Mouse (Mus musculus): ENCODE results near the gene Trpm8. TPM values are rescaled to one million over a fixed set of nuclear protein-coding genes. Genes with fewer than 3 reads are reported as not detected.

Trpm8 gene
- polyA plus RNA-seq, 1 experiment from 2014 or later, result not detected

DNA sequence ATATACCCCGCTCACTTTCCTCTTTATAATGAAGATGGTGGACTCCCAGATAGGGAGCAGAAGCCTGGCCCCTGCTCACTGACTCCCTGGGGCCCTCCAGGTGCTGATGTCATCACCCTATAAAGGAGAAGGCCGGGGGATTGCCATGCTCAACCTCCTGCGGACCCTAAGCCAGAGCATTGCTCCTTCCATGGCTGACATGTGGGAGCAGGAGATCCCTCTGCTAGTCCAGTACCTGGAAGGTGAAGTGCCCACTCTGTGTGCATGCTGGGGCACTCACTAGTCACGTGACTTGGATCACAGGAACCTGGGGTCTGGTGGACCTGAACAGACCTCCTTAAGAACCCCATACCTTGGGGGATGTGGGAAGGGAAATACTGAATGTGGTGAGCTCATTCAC, 36.9 kb upstream of the Trpm8 start:
- Histone ChIP-seq H3K4me1 (replicated peaks; ENCODE audit: control insufficient read depth, insufficient read depth, low read length) (no peaks in the 10 kb centered on the region), H3K36me3 (ENCODE audit: control insufficient read depth, insufficient read depth, low read length) (no peaks in the 10 kb centered on the region), H3K9me3 (ENCODE audit: control insufficient read depth, low read length) (peaks cover 86% of the 10 kb centered on the region), H3K4me3 (ENCODE audit: low read depth, low read length) (no peak overlapping the region), H3K9ac (ENCODE audit: low read depth, low read length) (no peak overlapping the region), H3K27me3 (replicated peaks; ENCODE audit: control insufficient read depth, insufficient read depth, low read length) (no peaks in the 10 kb centered on the region), H3K27ac (ENCODE audit: low read depth, low read length) (no peak overlapping the region), H3K4me2 (no peak overlapping the region)
- DNase-seq (ENCODE audit: low spot score) (no peak), ATAC-seq (replicated peaks; ENCODE audit: low FRiP score) (no peak)
- 64% methylated on average over 4 of the region's 4 CpGs for WGBS

DNA sequence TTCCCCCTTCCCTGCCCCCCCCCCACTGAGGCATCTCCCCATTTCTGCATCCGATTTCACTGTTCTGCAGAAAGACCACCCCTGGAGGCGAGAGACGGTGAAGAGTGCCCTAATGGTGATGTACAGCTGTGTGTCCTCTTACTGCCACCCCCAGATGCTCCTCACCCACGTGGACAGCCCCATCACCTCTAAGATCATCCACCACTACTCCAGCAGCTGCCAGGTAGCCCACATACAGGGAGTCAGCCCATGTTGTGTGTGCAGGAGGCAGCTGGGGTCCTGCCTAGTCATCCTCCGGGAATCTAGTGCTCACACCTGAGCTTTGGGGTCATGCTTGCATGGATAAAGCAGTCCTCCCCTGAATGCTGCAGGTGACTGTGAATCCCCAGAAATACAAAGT, 33.6 kb upstream of the Trpm8 start:
- no peaks in the 10 kb centered on the region for H3K4me1 ChIP-seq (replicated peaks; ENCODE audit: control insufficient read depth, insufficient read depth, low read length)
- H3K27me3 ChIP-seq (replicated peaks; ENCODE audit: control insufficient read depth, insufficient read depth, low read length), result no peaks in the 10 kb centered on the region
- no peak for DNase-seq (ENCODE audit: low spot score)
- H3K9ac ChIP-seq (ENCODE audit: low read depth, low read length), result no peak overlapping the region
- H3K36me3 ChIP-seq (ENCODE audit: control insufficient read depth, insufficient read depth, low read length), result no peaks in the 10 kb centered on the region
- no peak for ATAC-seq (replicated peaks; ENCODE audit: low FRiP score)
- H3K27ac ChIP-seq (ENCODE audit: low read depth, low read length), result no peak overlapping the region
- H3K9me3 ChIP-seq (ENCODE audit: control insufficient read depth, low read length), result peaks cover 89% of the 10 kb centered on the region
- no peak overlapping the region for H3K4me2 ChIP-seq
- H3K4me3 ChIP-seq (ENCODE audit: low read depth, low read length), result no peak overlapping the region
- WGBS, result 60% methylated on average over 5 of the region's 5 CpGs

- Histone ChIP-seq H3K9ac (ENCODE audit: low read depth, low read length) (no peak overlapping the region), H3K27ac (ENCODE audit: low read depth, low read length) (no peak overlapping the region), H3K36me3 (ENCODE audit: control insufficient read depth, insufficient read depth, low read length) (no peaks in the 10 kb centered on the region), H3K4me1 (replicated peaks; ENCODE audit: control insufficient read depth, insufficient read depth, low read length) (no peaks in the 10 kb centered on the region), H3K4me2 (no peak overlapping the region), H3K27me3 (replicated peaks; ENCODE audit: control insufficient read depth, insufficient read depth, low read length) (no peaks in the 10 kb centered on the region), H3K9me3 (ENCODE audit: control insufficient read depth, low read length) (peaks cover 90% of the 10 kb centered on the region), H3K4me3 (ENCODE audit: low read depth, low read length) (no peak overlapping the region)
- DNase-seq (ENCODE audit: low spot score), result no peak
- ATAC-seq (replicated peaks; ENCODE audit: low FRiP score), result no peak
- 72% methylated on average over 6 of the region's 6 CpGs for WGBS
Observed at GRCm38 (mm10) chr1:88245881-88246280, 31.6 kb upstream of the Trpm8 start.

DNA sequence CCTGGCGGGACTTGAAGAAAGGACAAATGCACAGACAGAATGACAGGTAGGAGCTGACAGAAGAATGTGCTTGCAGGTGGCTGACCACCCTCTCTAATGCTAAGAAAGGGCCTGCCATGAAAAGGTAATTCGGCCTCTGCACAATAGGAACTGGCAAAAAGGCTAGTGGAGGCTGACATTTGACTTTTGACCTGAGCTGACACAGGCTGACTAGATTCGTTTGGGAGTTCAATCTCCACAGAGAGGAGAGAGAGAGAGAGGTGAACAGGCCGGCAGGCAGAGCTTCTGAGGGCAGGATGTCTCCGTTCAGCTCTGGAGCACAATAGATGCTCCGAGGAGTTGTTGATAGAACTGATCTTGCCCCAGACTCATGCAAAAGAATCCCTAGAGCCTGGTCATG, 31.1 kb upstream of the Trpm8 start:
- ATAC-seq (replicated peaks; ENCODE audit: low FRiP score), result no peak
- no peak overlapping the region for H3K9ac ChIP-seq (ENCODE audit: low read depth, low read length)
- H3K27ac ChIP-seq (ENCODE audit: low read depth, low read length), result no peak overlapping the region
- no peak for DNase-seq (ENCODE audit: low spot score)
- no peak overlapping the region for H3K4me3 ChIP-seq (ENCODE audit: low read depth, low read length)
- WGBS, result 47% methylated on average over 6 of the region's 6 CpGs
- no peaks in the 10 kb centered on the region for H3K36me3 ChIP-seq (ENCODE audit: control insufficient read depth, insufficient read depth, low read length)
- H3K27me3 ChIP-seq (replicated peaks; ENCODE audit: control insufficient read depth, insufficient read depth, low read length), result no peaks in the 10 kb centered on the region
- H3K4me2 ChIP-seq, result no peak overlapping the region
- no peaks in the 10 kb centered on the region for H3K4me1 ChIP-seq (replicated peaks; ENCODE audit: control insufficient read depth, insufficient read depth, low read length)
- peaks cover 91% of the 10 kb centered on the region for H3K9me3 ChIP-seq (ENCODE audit: control insufficient read depth, low read length)

- no peak for ATAC-seq (replicated peaks; ENCODE audit: low FRiP score)
Observed at GRCm38 (mm10) chr1:88247660-88248059, 29.8 kb upstream of the Trpm8 start.

GRCm38 (mm10) chr1:88248658-88249057, 28.8 kb upstream of the Trpm8 start:
- Histone ChIP-seq H3K9ac (ENCODE audit: low read depth, low read length) (no peak overlapping the region), H3K27me3 (replicated peaks; ENCODE audit: control insufficient read depth, insufficient read depth, low read length) (no peaks in the 10 kb centered on the region), H3K4me3 (ENCODE audit: low read depth, low read length) (no peak overlapping the region), H3K4me2 (no peak overlapping the region), H3K36me3 (ENCODE audit: control insufficient read depth, insufficient read depth, low read length) (no peaks in the 10 kb centered on the region), H3K9me3 (ENCODE audit: control insufficient read depth, low read length) (peaks cover 93% of the 10 kb centered on the region), H3K27ac (ENCODE audit: low read depth, low read length) (no peak overlapping the region), H3K4me1 (replicated peaks; ENCODE audit: control insufficient read depth, insufficient read depth, low read length) (no peaks in the 10 kb centered on the region)
- no peak for DNase-seq (ENCODE audit: low spot score)
- 67% methylated on average over 4 of the region's 4 CpGs for WGBS
- ATAC-seq (replicated peaks; ENCODE audit: low FRiP score), result no peak

More at GRCm38 (mm10) chr1:88247660-88248059, 29.8 kb upstream of the Trpm8 start:
- Histone ChIP-seq H3K27ac (ENCODE audit: low read depth, low read length) (no peak overlapping the region), H3K27me3 (replicated peaks; ENCODE audit: control insufficient read depth, insufficient read depth, low read length) (no peaks in the 10 kb centered on the region), H3K4me1 (replicated peaks; ENCODE audit: control insufficient read depth, insufficient read depth, low read length) (no peaks in the 10 kb centered on the region), H3K9ac (ENCODE audit: low read depth, low read length) (no peak overlapping the region), H3K36me3 (ENCODE audit: control insufficient read depth, insufficient read depth, low read length) (no peaks in the 10 kb centered on the region), H3K9me3 (ENCODE audit: control insufficient read depth, low read length) (peaks cover 95% of the 10 kb centered on the region), H3K4me2 (no peak overlapping the region), H3K4me3 (ENCODE audit: low read depth, low read length) (no peak overlapping the region)
- DNase-seq (ENCODE audit: low spot score), result no peak
- 43% methylated on average over 2 of the region's 2 CpGs for WGBS

GRCm38 (mm10) chr1:88249596-88249995, 27.9 kb upstream of the Trpm8 start:
- 77% methylated on average over 7 of the region's 7 CpGs for WGBS
- DNase-seq (ENCODE audit: low spot score) (no peak), ATAC-seq (replicated peaks; ENCODE audit: low FRiP score) (no peak)
- H3K9ac ChIP-seq (ENCODE audit: low read depth, low read length), result no peak overlapping the region
- peaks cover 86% of the 10 kb centered on the region for H3K9me3 ChIP-seq (ENCODE audit: control insufficient read depth, low read length)
- H3K4me1 ChIP-seq (replicated peaks; ENCODE audit: control insufficient read depth, insufficient read depth, low read length), result no peaks in the 10 kb centered on the region
- no peaks in the 10 kb centered on the region for H3K27me3 ChIP-seq (replicated peaks; ENCODE audit: control insufficient read depth, insufficient read depth, low read length)
- no peak overlapping the region for H3K27ac ChIP-seq (ENCODE audit: low read depth, low read length)
- no peaks in the 10 kb centered on the region for H3K36me3 ChIP-seq (ENCODE audit: control insufficient read depth, insufficient read depth, low read length)
- H3K4me2 ChIP-seq, result no peak overlapping the region
- H3K4me3 ChIP-seq (ENCODE audit: low read depth, low read length), result no peak overlapping the region

DNA sequence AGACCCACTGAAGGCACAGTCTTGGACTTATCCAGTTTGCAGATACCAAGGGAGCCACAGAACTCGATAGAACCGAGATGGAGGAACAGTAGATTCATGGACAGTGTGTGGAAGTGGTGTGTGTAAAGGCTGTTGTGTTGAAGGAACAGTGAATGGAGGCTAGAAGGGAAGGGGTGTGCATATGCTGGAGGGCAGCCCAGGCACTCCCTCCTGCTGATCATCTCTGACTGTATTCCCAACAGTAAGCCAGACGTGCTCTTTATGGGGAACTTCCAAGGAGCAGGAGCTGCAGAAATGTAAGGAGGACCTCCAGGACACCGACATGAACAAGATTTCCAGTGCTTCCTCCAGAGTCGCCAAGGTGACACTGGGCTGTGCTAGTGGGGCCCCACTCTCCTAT, 27.4 kb upstream of the Trpm8 start:
- H3K4me2 ChIP-seq, result no peak overlapping the region
- H3K27me3 ChIP-seq (replicated peaks; ENCODE audit: control insufficient read depth, insufficient read depth, low read length), result no peaks in the 10 kb centered on the region
- no peak overlapping the region for H3K27ac ChIP-seq (ENCODE audit: low read depth, low read length)
- H3K4me1 ChIP-seq (replicated peaks; ENCODE audit: control insufficient read depth, insufficient read depth, low read length), result no peaks in the 10 kb centered on the region
- WGBS, result 77% methylated on average over 5 of the region's 5 CpGs
- no peak for DNase-seq (ENCODE audit: low spot score)
- ATAC-seq (replicated peaks; ENCODE audit: low FRiP score), result no peak
- peaks cover 86% of the 10 kb centered on the region for H3K9me3 ChIP-seq (ENCODE audit: control insufficient read depth, low read length)
- no peak overlapping the region for H3K4me3 ChIP-seq (ENCODE audit: low read depth, low read length)
- no peak overlapping the region for H3K9ac ChIP-seq (ENCODE audit: low read depth, low read length)
- H3K36me3 ChIP-seq (ENCODE audit: control insufficient read depth, insufficient read depth, low read length), result no peaks in the 10 kb centered on the region

- H3K4me2 ChIP-seq, result no peak overlapping the region
- WGBS, result 69% methylated on average over 8 of the region's 8 CpGs
- H3K4me3 ChIP-seq (ENCODE audit: low read depth, low read length), result no peak overlapping the region
- peaks cover 80% of the 10 kb centered on the region for H3K9me3 ChIP-seq (ENCODE audit: control insufficient read depth, low read length)
- no peak overlapping the region for H3K27ac ChIP-seq (ENCODE audit: low read depth, low read length)
- ATAC-seq (replicated peaks; ENCODE audit: low FRiP score), result no peak
- DNase-seq (ENCODE audit: low spot score), result no peak
- no peaks in the 10 kb centered on the region for H3K4me1 ChIP-seq (replicated peaks; ENCODE audit: control insufficient read depth, insufficient read depth, low read length)
- H3K9ac ChIP-seq (ENCODE audit: low read depth, low read length), result no peak overlapping the region
- no peaks in the 10 kb centered on the region for H3K36me3 ChIP-seq (ENCODE audit: control insufficient read depth, insufficient read depth, low read length)
- no peaks in the 10 kb centered on the region for H3K27me3 ChIP-seq (replicated peaks; ENCODE audit: control insufficient read depth, insufficient read depth, low read length)
Observed at GRCm38 (mm10) chr1:88253106-88253505, 24.4 kb upstream of the Trpm8 start.

Data from liver, embryonic 11.5 days (tissue).